Mouse (Mus musculus): ENCODE measurements at regions not wholly inside any gene's neighbourhood (a gene's known extent, or its start where the extent isn't known, plus 50 kb on each side); places are given as distances from the start of the nearest gene placed in this dataset.

GRCm38 (mm10) chr8:27677143-27678106 is 230.0 kb downstream of the Poteg start:
- DNase-seq (ENCODE audit: low spot score) = peak; percentile 10

- DNase-seq (ENCODE audit: low spot score) = no peak
Measured at GRCm38 (mm10) chr8:27679164-27679563, 231.7 kb downstream of the Poteg start.

- no peak for DNase-seq (ENCODE audit: low spot score)
Measured at GRCm38 (mm10) chr8:27721988-27722387, 274.5 kb downstream of the Poteg start.

GRCm38 (mm10) chr8:27770296-27770695 is 322.8 kb downstream of the Poteg start:
- no peak for DNase-seq (ENCODE audit: low spot score)

GRCm38 (mm10) chr8:27770803-27771202 is 323.3 kb downstream of the Poteg start:
- DNase-seq (ENCODE audit: low spot score) = no peak

GRCm38 (mm10) chr8:27771250-27771649 is 323.8 kb downstream of the Poteg start:
- no peak for DNase-seq (ENCODE audit: low spot score)

GRCm38 (mm10) chr8:27778982-27779381 is 331.5 kb downstream of the Poteg start:
- no peak for DNase-seq (ENCODE audit: low spot score)

Measured in ovary, postnatal 36 days (tissue).